Mouse (Mus musculus) adrenal gland, postnatal 36 days (tissue): Measurements from ENCODE around the gene BC017158. TPM values are rescaled to one million over a fixed set of nuclear protein-coding genes. Genes with fewer than 3 reads are reported as not detected.
"Not testable (repeated sequence)": the region's sequence is repeated elsewhere in the genome, so short reads cannot be mapped to it uniquely, and the experiment has no call there.

Experiments used
- DNase-seq, 2 experiments: peaks; one replicate each; pipeline ENCODE4 v3.0.0; 2021; ENCODE audit warnings: mixed read lengths in 1 of 2
- long read RNA-seq, 2 experiments: library from polyadenylated mRNA; stranded (forward); transcript quantifications; one replicate each; pipeline ENCODE4 v2.0.0; 2021; ENCODE audit warnings: borderline sequencing depth in 2 of 2
- total RNA-seq, 2 experiments: library from RNA; stranded (reverse); gene quantifications; 2 replicates each; pipeline ENCODE4 v1.2.3; 2021

Gene BC017158
- total RNA-seq = 10 to 100 TPM; 27.9 to 28.9 TPM
- long read RNA-seq, experiment 1, transcript BC017158-201 (13 exons, 2,627 nt) = major isoform, 35 of 47 reads
- long read RNA-seq, experiment 1, partial matches to known transcripts = 8 of 47 reads
- long read RNA-seq, experiment 1, other reads (novel, unspliced or antisense) = 4 of 47 reads
- long read RNA-seq, experiment 2, transcript BC017158-201 (13 exons, 2,627 nt) = major isoform, 22 of 25 reads
- long read RNA-seq, experiment 2, partial matches to known transcripts = 0 of 25 reads
- long read RNA-seq, experiment 2, other reads (novel, unspliced or antisense) = 3 of 25 reads

DNA sequence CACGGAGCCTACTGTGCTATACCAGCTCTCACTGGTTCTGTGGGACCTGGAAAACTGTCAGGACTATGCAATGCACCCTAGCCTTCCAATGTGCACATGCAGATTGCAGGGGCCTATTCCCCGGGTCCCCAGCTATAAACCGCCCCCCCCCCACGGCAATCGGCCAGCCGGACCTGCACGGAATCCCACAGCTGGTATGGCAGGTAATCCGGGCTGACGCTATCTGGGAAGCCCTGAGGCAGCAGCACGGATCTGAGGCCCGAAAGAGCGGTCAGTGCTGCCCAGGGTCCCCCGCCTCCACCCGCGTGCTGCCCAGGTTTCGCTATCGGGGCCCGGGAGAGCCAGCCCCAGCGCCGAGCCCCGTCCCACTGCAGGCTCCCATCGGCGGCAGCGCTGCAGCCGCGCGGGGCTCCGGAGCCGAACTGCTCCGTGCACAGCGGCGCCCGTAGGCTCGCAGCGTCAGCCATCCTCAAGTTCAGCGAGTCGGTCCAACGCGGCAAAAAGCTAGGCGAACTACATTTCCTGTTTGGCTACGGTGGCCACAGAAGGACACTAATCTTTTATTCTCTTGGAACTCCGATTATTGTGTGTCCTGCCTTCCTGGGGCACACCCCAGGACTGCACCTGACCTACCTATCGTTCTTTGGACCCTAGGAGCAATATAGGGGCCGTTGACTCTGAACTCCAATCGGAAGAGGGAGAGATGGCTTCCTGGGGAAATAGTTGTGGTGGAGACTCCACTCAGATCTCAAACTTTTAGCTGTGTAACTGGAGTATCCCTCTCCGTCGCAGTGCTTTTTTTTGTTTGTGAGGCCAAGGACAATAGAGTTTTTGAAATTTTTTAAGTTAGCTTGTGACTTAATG lies at the start of gene BC017158:
BC017158 (minus strand) TSS at position 554 of the 864 bp plus-strand sequence.
- peak; percentile 77 to 81 for DNase-seq

DNA sequence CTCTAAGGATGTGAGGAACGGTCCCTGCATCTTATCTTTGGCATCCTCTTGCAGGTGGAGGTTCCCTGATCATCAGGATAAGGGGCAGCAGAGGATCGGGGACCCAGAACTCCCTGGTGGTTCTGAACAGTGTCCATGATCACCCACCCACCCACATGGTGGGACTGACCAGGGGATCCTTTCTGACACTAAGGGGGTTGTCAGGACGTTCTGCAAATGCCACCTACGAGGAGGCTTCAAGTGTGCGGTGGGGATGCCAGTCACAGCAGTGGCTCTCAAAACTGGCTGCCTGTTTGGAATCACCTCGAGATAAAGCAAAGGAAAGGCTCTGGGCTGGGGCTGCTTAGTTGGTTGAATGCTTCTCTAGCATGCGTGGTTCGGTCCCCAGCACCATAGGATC lies 49.0 kb upstream of the BC017158 start:
- no peak for DNase-seq

DNA sequence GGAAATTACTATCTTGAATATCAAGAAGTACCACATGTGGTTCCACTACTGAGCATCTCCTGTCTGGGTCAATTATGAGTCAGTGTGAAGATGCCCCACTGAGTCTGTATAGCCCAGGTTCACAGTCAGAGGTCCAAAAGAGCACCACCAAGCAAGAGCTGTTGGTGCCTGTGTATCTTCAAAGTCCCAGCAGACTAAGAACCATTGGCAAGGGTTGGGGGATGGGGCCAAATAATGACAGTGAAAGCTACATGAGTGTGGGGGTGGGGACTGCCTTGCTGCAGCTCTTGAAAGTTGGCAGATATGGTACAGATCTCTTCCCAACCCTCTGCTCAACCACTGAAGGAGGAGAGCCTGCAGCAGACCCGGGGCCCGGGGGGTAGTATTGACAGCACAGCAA lies 48.6 kb upstream of the BC017158 start:
- DNase-seq = no peak

DNA sequence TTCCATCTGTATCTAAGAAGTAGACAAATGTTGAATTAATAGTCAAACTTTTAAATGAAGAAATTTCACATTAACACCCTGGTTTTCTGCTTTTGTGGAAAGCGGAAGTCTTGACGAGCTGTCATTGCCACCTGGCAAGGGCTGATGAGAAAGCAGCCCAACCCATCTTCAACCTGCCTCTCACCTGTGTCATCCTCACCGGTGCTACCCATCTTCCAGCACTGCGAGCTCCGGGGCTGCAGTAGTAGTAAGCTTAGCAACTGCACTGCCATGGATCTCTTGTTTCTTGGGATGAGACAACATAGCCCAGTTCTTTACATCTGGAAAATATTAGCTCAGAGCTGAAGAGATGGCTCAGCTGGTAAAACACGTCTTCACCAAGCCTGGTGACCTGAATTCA lies 47.7 kb upstream of the BC017158 start:
- DNase-seq = no peak

DNA sequence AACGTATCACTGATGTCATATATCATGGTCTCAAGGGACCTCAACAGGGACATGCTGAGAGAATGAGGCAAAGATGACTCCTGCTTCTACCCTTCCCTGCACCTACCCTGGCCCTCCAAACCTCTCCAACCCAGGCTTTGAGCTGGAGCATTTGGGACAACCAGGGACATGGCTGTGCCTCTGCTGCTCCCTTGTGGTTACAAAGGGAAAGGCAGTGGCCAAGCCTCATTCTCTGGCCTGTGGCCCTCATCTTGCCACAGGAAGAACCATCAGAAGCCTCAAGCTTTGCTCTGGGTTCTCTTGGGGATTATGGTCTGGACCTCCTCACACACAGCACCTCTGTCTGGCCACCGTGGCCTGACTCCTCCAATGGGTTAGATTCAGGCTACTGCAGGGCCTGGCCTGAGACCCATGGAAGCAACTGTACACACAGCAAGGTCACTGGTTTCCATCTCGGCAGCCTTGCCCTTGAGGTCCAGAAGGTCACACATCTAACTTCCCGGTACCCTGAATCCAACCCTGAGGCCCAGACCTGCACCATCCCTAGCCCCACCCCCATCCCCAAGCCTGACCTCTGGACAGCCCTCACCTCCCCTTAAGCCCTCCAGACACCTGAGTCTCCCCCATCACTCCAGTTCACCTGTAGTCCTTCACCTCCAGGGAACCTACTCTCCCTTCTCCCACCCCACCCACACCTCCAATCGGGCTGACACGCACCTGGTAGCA lies 47.1 kb upstream of the BC017158 start:
- DNase-seq = peak; percentile 80 to 81

DNA sequence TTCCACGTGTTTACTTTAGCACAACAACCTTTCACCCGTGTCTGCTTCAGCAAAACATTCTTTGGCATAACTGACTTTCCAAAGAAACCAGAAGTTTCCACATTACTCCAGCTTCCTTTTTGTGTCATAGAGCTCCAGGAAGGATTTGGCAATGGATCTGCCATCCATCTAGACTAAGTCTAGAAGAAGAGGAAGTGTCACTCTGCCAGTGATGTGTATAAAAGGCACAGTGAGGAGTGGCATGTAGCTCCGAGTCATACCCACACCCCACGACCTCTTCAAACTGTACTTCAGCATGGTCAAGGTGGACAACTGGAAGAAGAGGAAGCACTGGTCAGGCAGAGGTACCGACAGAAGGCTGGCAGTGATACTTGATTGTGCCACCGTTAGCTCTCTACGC lies 46.5 kb upstream of the BC017158 start:
- DNase-seq = no peak

DNA sequence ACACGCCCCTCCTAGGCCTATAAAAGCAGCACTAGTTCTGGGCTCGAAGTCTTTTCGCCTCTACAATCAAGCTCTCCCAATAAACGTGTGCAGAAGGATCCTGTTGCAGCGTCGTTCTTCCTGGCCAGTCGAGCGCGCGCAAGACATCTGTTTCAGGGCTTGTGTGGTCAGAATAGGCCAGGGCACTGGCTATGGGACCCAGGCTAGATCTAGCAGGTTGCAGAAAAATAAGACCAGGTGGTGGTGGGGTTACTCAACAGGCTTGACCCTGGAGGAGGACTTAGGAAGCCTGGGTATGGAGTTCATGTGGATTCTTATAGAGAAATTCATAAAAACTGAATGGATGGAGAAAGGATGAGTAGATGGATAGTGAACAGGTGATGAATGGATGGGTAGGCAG lies 44.7 kb upstream of the BC017158 start:
- DNase-seq = not testable (repeated sequence)

DNA sequence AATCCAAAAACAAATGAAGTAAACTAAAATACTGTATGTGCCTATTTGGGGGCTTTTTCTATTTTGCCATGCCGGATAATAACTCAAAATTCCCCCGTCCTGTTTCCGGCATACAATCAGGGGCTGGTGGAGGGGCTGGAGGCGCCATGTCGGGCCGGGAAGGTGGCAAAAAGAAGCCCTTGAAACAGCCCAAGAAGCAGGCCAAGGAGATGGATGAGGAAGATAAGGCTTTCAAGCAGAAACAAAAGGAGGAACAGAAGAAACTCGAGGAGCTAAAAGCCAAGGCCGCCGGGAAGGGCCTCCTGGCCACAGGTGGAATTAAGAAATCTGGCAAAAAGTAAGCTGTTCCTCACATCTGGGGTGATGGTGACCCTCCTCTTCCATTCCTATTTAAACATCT lies 42.4 kb upstream of the BC017158 start:
- not testable (repeated sequence) for DNase-seq

DNA sequence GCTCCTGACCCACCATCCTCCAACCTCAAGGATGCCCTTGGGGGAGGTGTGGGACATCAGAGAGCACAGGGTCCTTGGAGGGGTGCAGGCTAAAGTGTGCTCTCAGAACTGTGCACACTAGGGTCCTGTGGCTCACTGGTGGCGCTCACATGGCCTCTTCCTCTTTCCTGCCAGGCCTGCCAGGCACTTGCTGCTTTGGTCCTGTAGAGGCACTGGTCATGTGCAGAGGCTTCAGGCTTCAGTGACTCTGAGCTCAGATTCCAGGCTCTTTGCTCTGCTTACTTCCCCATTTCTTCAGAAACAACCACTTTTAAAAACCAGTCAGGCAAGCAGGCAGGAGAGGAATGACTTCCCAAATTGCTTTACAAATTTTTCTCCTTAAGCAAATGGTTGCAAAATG lies 34.9 kb upstream of the BC017158 start:
- DNase-seq = no peak

DNA sequence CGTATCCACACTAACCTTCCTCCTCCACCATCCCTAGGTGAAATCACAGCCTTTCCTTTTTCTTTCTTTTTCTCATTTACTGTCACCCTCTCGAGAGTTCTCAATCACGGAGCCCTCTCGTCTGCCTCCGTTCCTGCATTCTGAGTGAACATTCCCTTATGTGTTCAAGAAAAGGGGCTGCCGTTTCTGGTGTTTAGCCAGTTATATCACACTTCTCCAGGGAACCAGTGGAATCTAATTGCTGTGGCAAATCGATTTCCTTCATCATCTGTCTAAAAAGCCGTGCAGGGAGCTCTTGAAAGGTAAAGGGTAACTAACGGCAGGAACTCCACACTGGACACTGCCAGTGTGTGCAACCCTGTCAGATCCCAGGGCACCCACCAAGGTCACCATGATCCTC lies 33.0 kb upstream of the BC017158 start:
- no peak for DNase-seq

DNA sequence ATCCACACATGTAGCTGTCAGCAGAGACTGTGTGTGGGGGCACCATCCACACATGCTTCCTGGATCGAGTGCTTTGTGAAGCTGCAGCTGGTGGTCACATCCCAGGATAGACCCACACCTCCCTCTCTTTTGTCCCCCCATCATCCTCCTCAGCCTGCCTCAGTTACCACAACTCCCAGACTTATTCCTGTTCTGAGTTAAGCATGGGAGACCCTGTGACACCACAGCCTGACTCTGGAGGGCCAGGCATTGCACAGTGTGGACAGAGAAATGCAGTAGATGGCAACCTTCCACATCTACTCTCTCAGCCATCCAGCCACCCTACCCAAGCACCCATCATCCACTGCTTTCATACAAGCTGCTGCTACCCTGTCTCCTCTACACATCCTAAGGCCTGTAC lies 27.0 kb upstream of the BC017158 start:
- DNase-seq = no peak

DNA sequence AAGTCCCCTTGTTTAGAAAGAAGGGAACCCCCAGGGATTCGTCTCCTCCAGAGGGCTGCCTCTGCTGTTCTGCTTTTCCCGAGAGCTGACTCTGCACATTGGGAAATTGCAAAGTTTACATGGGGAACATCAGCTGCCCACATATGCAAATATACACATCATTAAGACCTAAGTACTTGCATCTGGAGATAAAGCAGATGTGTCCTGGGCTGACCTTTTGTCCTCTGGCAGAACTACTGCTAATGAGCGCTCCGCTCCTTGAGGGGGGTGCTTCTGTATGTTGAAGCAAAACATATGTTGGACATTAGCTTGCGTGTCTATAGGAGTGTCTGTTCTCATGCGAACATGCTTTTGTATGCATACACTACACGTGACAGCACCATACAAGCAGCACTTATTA lies 23.3 kb upstream of the BC017158 start:
- no peak for DNase-seq

DNA sequence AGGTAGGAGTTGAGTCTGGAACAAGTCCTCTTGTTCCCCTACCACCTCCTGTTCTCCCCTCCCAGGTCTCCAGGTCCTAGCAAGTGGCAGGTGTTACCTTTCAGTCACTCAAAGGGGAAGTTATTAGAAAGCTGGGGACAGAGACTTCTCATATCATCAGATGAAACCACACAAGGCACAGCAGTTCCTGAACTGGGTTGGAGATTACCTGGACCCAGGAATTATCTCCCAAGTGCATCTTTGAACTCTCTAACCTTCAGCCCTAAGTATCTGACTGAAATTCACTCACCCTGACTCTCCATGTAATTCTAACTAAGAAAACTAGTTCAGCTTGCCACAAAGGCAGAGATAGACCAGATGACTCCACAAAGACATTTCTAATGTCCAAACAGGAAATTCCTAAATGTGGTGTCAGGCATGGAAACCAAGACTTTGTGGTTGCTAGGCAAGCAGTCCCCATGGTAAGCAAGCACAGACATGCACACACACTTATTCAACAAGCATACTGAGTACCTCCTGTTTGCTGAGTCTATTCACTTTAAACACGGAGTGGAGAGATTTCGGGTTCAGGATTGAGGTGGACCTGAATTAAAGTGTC lies 22.3 kb upstream of the BC017158 start:
- DNase-seq = no peak

DNA sequence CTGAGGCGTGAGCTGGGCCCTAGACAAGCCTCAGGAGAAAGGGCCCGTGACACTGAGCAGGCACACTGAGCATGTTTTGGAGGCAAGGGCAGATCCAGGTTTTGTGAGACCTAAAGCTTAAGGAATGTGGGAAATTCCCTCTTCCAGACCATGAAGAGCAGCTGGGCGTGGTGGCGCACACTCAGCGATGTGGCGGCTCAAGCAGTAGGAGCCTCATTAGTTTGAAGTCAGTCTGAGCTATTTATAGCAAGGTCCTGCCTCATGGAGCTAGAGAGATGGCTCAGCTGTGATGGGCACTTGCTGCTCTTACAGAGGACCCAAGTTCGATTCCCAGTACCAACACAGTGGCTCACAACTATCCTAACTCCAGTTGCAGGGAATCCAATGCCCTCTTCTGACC lies 21.2 kb upstream of the BC017158 start:
- DNase-seq = no peak

DNA sequence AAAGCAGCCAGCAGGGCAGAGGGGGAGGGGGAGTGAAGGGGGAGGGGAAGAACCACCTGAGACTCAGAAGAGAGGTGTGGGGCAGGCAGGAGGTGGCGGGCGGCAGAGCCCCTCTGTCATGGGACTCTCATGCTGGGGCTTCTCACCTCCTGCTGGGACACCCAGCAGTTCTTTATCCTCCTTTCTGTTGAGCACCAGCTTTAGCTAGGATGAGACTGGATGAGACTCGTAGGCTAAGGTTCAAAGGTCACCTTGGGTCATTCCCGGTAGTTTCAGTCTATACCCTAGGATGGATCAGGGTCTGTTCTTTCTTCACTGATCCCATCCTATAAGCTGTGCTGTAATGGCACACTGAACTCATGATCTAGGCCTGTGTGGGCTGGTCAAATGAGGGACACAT lies 19.0 kb upstream of the BC017158 start:
- no peak for DNase-seq

DNA sequence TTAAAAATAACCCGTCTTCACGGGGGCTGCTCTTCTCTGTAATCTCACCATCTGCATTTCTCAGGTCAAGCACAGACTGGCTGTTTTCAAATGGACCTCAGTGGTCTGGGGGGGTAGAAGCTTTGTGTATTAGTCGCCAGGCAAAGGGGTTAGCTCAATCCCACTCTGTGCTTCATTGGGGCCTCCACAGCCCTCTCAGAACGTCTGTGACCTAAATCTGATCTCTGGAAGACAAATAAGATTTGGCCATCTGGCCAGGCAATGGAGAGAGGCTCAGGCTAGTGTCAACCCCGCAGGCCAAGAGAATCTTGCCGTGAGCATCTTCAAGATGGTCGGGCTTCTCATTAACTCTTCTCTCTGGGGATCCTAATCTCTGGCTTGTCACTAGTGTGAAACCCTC lies 16.5 kb upstream of the BC017158 start:
- DNase-seq = no peak

DNA sequence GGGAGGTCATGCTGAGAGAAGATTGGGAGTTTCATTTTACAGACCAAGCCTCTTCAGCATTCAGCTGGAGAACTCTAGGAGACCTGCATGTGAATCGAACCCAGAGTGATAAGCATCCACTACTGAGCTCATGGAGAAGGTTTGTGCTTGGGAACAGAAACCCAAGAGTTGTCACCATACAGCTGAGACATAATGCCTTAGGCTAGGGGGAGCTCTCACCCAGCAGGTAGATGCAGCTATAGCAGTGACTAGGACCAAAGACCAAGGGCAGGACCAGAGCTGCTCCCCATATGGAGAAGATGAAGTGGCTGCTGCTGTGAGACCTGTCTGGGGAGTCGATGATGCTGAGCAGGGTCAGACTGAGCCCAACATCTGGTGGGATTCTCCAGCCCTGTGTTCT lies 15.6 kb upstream of the BC017158 start:
- DNase-seq = no peak

DNA sequence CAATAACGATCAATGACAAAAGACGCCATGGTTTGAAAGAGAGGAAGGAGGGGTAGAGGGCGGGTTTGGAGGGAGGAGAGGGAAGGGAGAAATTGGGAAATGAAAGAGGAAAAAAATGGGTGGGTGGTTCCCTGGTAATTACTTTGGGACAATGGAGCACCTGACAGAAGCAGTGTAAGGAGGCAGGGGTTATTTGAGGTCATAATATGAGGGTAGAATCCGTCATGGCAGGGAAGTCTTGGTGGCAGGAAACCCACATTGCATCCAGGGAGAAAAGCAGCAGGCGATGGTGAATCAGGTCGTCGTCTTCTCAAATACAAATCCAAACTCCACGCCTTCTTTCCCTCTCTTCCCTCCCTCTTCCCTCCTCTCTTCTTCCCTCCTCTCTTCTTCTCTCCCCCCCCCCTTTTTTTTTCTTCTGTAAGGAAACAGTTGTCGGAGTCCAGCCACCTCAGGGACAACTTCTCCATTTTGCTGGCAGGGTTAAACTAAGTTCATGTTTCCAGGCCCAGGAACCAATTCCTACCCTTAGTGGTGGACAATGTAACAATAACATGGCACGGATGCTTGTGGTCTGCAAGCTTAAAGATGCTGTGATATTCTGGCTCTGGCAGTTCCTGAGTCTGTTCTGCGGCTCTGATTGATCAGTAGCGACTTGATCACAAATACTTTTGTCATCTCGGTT lies 14.5 kb upstream of the BC017158 start:
- DNase-seq = no peak

DNA sequence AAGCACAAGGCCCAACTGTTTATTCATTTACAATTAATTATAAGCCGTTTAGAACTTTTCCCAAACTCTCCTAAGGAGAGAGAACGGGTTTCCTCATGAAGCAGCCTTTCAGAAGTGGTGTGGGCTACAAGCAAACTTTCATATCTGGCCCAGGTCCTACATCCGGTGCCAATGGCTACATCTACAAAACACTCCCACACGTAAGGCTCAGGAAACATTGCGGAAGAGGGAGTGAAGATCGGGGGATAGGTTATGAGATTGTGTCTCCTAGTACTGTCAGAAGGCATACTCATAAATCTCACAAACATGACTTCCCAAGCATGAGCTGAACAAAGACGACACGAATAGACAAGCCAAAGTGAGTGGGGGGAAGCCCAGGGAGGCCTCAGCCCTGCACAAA lies 13.8 kb upstream of the BC017158 start:
- no peak for DNase-seq

DNA sequence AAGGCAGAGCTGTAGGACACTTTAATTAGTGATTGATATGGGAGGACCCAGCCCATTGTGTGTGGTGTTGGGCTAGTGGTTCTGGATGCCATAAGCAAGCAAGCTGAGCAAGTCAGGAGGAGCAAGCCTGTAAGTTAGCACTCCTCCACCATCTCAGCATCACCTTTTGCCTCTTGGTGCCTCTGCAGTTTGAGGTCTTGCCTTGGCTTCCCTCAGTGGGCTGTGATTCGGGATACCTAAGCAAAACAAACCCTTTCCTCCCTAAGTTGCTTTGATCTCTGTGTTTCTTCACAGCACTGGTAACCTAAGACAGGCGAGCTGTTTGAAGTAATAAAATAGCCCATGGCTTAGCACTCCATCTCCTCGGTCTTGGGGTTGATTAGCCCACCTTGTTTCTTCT lies 13.3 kb upstream of the BC017158 start:
- no peak for DNase-seq

DNA sequence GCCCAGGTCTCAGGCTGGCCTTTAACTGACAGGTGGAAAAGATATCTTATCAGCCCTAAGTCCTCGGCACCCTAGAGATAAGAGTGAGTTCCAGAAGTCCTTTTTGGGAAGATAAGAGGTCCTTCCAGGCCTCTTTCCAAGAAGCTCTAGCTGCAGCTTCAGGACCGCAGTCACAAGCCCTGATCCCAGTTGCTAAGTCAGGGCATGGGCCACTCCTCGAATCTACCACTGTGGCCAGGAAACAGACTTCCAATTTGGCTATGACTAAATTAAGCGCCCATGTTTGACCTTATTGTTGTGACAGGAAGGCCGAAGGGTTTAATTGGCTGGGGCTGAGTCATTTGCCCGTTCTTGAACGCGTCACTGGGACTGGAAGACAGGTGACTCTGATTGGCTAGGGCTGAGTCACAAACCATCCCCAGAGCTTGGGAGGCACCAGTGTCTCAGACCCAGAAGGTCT lies 12.3 kb upstream of the BC017158 start:
- peak; percentile 69 to 83 for DNase-seq

DNA sequence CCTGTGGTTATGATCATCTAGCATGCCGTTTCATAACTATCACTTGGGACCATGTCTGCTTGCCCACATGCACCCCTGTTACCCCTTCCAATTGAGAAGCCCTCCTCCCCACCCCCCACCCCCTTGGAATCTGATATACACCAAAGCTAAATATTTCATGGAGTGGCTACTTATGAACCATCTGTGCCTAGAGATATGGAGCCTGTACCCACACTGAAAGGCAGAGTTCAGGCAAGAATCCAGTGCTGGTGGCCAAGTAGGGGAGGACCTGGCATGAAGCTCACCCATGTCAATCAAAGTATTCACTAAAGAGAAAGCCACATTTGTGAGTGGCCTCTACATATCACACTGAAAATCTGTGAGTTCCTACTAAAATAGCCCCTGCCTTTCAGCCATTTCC lies 11.8 kb upstream of the BC017158 start:
- DNase-seq = no peak
